Mouse (Mus musculus) retina, embryonic 14.5 days (tissue): ENCODE measurements around the gene Eif5a.

ENCODE experiments used
- DNase-seq: peaks from one replicate; pipeline ENCODE4 v3.0.0-alpha.2; 2015; ENCODE audit warnings: low spot score

The Eif5a gene

DNA sequence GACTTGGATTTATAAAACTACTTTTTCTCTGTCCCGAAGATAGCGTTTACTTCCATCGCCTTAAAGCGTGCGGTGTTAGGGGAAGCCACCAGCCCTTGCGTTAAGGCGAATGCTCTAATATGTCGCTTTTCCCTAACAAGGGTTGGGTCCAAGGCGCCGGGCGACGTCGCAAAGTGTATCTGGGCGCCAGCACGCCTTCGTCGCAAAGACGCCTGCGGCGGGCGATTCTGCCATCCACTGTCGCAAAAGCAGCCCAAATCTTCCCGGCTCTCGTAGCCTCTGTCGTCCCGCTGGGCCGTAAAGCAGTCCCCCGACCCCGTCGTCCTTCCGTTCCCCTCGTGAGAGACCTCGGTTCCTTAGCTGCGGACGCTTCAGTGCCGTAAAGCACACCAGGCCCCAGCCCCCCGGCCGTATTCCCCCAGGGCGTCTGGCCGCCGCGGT lies 20.3 kb downstream of the Eif5a start:
- peak; percentile 98 for DNase-seq

DNA sequence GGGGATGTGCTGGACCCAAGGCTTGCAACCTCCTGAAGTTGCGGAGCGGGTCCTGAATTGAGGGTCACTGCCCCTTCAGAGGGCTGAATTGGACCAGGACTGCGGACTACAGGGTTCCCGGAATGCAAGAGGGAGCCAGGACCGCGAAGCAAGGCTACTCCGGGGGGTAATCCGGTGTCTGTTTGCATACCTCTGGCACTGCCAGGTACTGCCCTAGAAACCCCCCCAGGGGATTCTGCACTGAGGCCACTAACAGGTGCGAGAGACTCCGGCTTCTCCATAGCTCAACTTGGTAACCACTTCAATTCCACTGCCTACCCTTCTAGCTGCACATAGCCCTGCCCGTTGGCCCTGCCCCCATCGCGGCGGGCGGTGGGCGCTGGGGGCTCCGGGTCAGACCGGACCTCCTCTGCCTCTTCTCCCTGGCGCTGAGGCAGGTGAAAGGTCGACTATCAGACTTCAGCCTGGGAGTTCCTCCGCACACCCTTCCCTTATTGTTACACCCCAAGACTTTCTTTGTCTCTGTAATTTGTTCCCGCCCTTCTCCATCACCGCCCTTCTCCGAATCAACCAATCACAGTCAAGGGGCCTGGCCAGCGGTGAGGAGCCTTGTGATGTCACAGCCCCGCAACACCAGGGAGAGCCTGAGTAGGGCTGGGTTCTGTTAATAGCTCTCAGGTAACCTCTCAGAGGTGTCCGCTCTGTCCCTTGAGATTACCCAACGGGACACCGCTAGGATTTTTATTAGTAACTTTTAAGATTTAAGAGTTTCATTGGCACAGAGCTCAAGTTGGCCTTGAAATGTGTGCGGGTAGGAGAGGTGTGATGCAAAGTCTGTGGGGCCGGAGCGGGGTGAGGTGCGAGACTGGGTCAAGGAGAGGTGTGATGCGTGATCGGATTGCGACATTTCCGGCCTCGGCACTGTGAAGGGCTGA lies 21.0 kb downstream of the Eif5a start, which contains the start of the genes 2810408A11Rik and Neurl4:
TSS of gene 2810408A11Rik (minus strand) at position 517 of the 935 bp plus-strand sequence.
TSS of gene Neurl4 (plus strand) at position 602 of the 935 bp plus-strand sequence.
- DNase-seq: peak; percentile 93

DNA sequence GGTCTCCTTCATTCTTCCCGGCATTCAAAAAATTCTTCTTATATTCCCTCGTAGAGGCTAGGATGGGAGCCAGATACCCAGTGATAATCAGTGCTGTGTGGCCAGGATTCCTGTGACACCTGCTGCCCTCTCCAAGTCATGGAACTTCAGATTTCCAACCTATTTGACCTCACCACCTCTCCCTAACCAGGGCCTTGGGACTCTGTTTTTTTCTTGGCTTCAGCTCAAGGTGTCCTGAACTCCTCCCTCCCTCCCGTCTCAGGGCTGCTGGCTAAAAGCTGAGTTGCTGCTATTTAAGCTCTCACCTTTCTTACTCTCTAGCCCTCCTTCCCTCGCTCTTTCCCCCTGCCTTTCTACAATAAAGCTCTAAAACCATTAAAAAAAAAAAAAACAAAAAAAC lies 21.9 kb downstream of the Eif5a start:
- DNase-seq: no peak

DNA sequence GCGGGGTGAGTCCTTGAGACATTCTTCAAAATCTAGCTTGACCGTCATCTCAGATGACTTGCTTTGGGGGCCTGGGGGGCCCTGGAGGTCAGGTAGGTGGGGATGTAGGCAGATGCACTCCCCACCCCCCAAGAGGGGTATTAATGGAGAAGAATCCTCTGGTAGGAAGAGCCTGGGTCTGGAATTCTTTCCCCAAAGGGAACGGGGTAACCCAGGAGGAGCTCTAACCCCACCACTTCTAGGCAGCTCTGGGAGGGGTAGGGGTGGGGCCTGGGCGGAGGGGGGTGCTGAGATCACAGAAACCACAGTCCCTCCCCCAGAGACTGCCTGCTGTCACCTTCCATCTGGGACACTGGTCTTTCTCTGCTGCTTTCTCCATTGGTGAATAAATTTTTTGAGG lies 26.5 kb downstream of the Eif5a start, which contains the start of gene Acap1:
TSS of gene Acap1 (minus strand) at position 249 of the 400 bp plus-strand sequence.
- DNase-seq: no peak

DNA sequence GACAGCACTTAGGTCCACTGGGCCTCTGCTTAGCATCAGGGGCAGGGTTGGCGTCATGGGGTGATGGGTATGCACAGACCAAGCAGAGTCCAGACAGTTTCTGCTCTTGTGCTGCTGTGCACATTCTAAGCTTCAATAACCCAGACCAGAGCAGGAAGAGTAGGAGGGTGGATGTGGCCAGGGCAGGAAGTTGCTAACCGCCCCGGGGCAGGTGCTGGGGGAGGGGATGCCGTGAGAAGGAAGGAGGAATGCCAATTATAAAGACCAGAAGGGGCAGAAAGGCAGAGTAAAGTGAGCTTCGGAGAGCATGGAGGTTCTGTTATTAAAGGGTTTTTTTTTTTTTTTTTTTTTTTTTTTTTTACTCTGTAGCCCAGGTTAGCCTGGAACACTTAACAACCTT lies 27.1 kb downstream of the Eif5a start:
- DNase-seq: no peak

DNA sequence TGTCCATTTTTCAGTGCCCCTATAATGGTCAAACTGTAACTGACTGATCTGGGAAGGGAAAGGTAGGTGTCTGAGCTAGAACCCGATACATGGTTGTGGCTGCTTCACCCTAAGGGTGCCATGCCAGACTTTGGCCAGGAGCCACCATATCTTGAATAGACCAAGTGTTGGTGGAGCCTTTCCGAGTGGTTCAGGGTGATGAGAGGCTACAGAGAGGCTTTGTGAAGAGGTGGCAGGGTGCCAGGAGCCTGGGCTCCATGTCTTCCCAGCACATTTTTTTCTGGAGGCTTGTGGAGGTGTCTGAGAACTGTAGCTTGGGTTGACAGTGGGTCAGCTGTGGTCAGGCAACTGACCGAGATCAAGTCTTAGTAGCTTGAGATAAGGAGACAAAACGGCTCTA lies 30.3 kb downstream of the Eif5a start:
- DNase-seq: no peak

DNA sequence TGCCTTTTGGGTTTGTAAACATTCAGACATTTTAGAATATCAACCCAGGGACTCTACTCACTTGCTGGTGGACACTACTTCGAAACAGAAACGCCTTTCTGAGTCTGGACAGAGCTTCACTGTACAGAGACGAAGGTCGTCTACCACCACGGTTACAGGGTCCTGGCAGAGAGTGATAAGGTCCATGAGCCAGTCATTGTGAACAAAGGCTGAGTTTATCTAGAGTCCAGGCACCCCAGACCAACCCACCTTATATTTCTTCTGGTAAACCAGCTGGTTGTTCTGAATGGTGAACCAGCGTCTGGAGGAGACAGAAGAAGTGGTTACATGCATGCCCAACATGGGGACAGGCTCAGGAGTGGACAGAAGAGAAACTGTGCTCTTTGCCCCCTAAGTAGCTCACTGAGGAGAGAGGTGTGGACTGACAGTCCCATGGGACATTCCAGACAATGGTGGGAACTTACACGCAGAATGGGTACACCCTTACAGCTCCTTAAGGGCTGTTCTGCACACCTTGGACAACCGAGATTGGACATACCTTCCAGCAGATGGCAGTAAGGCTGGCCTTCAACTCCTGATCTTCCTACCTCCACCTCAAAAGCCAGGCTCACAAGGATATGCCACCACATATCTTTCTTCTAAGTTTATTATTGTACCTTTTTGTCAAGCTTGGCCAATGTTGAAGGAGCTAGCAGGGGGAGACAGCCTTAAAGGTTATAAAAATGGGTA lies 34.7 kb downstream of the Eif5a start:
- DNase-seq: no peak

DNA sequence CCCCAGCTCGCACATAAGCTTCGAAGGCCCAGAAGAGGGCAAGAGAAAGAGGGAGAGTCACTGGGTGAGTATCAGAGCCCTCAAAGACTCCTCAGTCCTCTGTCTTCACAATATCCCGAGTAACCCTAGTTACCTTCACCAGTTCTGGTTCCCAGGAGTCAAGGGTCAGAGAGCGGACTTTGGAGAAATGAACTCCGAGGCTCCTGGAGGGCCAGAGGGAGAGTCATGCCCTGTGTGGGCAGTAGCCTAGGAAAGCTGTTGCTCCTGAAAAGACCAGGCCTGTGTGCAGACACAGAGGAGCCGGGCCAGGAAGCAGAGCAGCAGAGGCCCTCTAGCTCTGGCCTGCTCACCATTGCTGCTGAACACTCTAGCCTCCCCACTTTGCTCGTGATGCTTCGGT lies 37.1 kb downstream of the Eif5a start:
- DNase-seq: no peak

DNA sequence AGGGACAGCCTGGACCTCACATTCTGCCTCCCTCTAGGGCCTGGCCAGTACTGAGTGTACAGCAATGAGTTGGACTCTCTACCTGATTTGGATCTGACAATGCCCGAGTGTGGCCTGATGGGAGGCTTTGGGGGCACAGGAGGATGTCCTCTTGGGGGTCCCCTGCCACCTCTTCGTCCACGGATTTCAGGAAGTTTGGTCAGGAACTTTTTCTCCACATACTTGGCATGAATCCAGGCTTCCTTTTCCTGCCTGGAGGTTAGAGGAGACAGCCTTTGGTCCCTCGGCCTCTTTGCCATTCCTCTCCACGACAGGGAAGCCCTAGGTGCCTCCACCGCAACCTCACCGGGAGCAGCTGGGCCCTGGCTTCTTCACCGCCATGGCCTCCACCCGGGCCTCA lies 37.5 kb downstream of the Eif5a start:
- DNase-seq: no peak

DNA sequence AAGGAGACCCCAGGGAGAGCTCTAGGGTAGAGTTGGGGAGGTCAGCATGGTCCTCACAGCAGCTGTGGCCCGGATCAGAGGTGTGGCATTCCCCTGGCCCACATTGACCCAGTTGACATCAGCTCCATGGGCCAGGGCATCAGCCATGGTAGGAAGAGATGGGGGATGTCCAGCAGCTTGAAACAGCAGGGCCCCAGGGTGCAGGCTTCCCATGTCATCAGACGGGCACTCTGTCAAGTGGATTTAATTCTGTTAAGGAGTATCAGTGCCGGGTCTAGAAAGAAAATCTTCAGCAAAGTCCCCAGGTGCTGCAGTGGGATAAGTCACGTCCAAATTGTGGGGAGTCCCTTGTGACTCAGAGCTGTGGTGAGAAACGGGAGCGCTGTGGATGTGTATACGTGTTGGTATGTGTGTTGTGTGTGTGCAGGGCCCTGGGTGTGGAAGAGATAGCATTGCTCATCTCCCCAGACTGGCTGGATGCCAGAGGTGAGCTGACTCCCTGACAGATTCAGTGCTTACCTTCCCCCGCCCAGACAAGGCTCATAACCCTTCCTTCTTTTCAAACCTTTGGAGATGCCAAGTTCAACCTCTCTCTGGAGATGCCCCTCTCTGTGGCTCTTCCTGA lies 38.1 kb downstream of the Eif5a start:
- DNase-seq: no peak

DNA sequence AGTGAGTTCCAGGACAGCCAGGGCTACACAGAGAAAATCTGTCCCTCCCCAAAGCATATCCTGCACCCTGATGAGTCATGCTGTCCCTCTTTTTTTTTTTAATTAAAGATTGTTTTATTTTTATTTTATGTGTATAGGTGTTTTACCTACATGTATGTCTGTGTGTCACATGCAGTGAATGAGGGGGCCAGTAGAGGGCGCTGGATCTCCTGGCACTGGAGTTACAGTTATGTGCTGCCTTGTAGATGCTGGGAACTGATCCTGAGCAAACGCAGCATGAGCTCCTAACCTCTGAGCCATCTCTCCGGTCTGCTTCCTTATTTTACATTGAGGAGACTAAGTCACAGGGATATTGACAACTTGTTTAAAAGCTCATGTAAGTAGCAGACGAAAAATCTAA lies 38.7 kb downstream of the Eif5a start:
- DNase-seq: peak; percentile 53

DNA sequence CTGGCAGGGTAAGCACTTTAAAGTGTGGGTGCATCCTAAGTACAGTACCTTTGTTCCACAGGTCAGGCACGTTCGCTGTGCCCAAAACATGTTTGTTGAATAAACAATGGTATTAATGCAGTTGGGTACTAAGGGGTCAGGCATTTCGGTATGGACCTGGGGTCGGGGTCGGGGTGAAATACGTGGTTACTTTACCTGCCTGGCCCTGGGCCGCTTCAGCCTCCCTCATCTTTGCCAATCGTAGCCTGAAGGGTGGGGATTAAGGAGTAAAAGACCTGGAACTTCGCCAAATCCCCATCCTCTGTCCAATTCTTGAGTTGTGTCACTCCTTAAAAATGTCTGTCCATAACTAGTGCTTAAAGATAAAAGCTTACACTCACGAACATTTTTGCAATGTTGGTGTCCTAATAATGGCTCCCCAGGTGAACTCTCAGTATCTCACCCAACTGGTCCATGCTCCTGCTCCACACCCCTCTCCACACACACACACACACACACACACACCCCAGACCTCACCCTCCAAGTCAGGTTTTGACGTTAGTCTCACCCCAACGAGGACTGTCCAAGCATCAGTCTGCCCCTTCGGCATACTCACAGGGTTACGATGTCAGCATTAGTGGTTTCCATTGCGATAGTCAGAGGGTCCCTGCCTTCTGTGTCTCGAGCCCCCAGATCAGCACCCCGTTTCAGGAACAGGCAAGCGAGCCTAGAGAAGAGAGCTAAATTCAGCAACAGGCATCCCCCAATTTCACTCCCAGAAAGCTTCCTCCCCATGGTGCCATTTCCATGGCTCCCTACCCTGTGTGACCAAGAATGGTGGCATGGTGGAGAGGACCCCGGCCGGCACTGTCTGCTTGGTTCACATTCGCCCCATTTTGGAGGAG lies 39.7 kb downstream of the Eif5a start:
- no peak for DNase-seq

DNA sequence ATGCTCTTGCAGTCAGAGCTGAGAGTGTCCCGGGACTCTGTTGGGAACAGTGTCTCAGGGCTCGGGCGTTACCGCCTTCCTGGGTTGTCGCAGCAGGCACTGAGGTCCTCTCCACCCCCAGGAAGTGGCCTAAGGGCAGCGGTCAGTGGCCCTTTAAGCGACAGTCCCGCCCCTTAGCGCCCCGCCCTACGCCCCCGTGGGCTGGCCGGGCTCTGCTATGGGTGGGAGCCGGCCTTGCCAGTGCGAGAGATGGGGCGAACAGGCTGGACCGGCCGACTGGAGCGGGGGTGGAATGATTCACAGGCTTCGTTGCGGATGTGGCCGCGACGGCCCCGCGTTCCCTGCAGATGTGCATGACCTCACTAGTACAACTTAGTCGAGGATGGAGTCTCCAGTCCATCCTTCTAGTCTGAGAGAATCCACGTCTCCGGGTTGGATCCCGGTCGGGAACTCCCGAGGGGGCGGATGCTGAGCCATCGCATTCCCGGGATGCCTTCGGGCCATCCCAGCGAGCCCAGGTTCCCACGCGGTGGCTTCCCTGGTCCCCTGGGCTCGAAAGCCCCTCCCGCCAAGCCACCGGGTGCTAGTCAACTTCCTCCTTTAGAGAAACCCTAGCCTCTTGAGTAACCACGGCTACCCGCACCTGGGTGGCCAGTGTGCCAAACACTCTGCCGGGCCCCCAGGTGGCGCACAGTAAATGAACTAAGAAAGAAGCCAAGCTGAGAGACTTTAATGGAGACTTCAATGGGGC lies 40.7 kb downstream of the Eif5a start, which contains the start of gene Kctd11:
TSS of gene Kctd11 (minus strand) at position 554 of the 751 bp plus-strand sequence.
- DNase-seq: peak; percentile 81

DNA sequence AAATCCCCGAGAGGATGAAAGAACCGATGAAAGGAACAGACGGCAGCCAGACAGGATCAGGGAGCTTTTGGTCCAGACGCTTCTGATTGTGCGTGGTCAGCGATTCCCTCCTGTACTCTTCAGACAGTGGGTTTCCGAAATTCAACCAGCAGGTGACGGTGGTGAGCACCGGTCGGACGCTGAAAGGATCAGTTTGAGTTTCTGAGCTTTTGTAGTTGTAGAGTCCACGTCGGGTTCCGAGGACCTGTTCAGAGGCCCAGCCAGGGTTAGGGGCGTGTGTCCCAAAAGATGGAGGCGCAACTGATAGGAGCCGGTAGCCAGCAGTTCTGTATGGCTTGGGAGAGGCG lies 41.3 kb downstream of the Eif5a start:
- DNase-seq: peak; percentile 77

DNA sequence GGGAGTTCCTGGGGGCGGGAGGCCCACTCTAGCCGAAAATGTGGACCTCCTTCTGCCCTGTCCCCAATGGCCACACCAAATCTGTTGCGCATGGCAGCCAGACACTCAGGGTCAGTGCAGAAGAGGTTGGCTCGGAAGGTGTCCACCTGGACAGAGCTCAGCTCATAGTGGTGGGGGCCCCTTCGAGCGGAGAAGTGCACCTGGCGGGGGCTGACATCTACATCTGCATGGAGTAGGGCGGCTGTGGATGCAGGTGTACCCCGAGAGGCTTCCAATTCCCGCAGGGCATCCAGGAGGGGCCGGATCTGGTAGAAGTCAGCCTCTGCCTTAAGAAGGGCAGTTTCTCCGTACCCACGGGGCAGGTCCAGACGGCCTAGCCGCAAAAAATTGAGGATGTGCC lies 42.0 kb downstream of the Eif5a start:
- DNase-seq: no peak

DNA sequence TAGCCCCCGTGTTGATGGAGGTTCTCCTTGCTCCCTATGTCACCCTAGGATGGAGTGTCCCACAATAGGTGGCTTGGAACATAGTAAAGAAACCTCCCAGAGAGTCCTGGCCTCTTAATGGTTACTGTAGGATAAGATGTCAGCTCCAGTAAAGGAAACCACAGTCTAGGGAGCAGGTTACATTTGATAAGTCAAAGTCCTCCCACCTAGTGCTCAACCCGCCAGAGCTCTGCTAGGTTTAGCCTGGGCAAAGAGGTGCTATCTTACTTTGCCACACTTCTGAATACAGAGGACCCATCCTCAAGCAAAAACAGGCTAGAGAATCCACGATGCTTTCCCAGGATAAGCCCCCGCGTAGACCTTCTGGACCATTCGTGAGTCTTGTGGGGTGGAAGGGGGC lies 42.8 kb downstream of the Eif5a start:
- no peak for DNase-seq

DNA sequence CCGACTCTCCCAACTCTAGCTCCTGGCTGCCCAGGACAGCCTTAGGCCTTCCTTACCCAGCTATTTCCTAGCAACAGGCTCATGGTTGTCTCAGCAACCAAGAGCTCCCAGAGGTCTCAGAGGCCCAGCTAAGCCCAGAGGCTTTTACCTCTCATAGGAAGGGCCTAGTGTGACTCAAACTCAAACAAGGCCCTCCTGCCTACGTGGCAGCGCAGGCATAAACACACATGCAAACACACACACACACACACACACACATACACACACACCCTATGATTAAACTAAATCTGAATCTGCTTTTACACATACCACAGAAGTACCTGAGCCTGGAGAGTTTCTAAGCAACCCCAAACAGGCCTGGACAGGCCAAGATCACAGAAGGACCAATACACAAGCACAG lies 43.4 kb downstream of the Eif5a start:
- no peak for DNase-seq

DNA sequence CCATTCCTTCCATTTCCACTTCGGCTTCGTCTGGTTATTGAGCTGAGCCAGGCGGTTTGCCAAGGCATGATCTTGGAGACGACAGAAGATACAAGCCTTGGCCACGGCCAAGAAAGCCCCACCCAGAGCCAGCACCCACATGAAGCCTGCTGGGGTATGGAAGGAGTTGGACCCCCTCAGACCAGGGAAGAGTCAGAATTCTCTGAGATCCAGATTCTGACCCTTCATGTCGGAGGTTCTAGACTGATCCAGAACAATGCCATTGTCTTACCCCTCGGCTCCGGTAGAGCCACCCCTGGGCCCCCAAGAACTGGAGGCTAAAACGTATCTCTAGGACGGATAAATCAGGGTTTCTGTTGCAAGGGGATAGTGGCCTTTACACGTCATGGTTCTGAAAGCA lies 43.9 kb downstream of the Eif5a start, which contains the start of gene Tmem95:
TSS of gene Tmem95 (minus strand) at position 141 of the 400 bp plus-strand sequence.
- no peak for DNase-seq

DNA sequence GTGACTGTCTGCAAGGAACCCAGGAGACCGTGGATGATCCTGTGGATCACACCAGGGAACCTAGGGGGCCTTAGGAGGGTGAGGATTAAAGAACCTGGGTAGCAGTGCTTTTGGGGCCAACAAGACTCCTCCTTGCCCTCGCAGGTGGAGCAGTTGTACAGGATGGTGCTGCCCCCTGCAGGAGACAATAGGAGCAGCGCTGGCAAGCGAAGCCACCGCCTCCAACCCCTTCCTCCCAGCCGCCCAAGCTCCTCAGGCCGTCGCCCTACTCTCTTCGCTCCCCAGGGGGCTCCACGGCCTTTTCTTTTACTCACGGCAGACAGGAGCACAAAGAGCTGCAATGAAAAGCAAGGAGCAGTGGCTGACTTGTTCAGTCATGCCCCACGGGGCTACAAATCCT lies 44.9 kb downstream of the Eif5a start:
- DNase-seq: peak; percentile 88

DNA sequence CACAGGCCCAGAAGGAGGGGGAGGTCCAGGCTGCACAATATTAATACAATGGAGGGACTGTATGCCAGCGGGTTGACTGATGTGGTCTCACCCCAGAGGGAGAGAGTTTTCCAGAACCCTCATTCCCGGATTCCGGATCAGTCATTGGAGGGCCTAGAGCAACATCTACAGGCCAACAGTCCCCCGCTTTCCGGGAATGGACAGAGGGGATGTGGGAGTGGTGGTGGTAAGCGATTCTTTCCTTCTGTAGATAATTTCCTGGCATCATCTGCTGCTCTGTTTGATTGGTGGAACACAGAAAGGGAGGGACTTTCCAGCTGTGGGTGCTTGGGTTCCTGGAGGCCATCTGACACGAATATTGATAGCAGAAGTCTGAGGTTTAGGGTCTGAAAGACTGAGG lies 45.6 kb downstream of the Eif5a start:
- DNase-seq: no peak

DNA sequence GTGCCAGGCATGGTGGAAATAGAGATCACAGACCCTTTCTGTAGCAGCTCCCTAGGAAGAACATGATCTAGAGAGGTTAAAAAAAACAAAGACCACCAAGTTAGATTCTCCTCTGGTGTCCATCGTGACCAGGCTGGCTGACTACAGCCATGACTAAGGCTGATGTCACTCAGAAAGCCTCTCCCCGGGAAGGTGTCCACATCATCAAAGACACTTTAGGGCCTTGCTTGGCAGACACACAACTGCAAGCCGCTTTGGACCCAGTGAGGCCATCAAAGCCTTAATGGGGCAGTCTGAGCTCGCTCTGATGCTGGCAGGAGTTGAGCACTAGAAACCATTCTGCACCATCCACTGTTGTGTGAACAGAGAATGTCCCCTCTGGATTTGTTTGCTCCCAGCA lies 49.3 kb downstream of the Eif5a start:
- DNase-seq: no peak
